Mouse (Mus musculus): ENCODE measurements around the gene Ksr2.

The Ksr2 gene

GRCm38 (mm10) chr5:117556570-117556969 is 142.8 kb downstream of the Ksr2 start:
- no peak for DNase-seq (ENCODE audit: low read depth, low spot score)
- H3K27me3 ChIP-seq (ENCODE audit: control insufficient read depth, insufficient read depth, low read length, poor library complexity, severe bottlenecking) = no peaks in the 10 kb centered on the region
- H3K36me3 ChIP-seq (ENCODE audit: control insufficient read depth, insufficient read depth, low read length, poor library complexity, severe bottlenecking) = no peaks in the 10 kb centered on the region

GRCm38 (mm10) chr5:117561080-117561479 is 147.3 kb downstream of the Ksr2 start:
- Histone ChIP-seq H3K27me3 (ENCODE audit: control insufficient read depth, insufficient read depth, low read length, poor library complexity, severe bottlenecking) (no peaks in the 10 kb centered on the region), H3K36me3 (ENCODE audit: control insufficient read depth, insufficient read depth, low read length, poor library complexity, severe bottlenecking) (no peaks in the 10 kb centered on the region)
- DNase-seq (ENCODE audit: low read depth, low spot score) = no peak

GRCm38 (mm10) chr5:117566051-117566665 is 152.4 kb downstream of the Ksr2 start:
- no peak for DNase-seq (ENCODE audit: low read depth, low spot score)
- H3K36me3 ChIP-seq (ENCODE audit: control insufficient read depth, insufficient read depth, low read length, poor library complexity, severe bottlenecking) = no peaks in the 10 kb centered on the region
- H3K27me3 ChIP-seq (ENCODE audit: control insufficient read depth, insufficient read depth, low read length, poor library complexity, severe bottlenecking) = no peaks in the 10 kb centered on the region

- no peaks in the 10 kb centered on the region for H3K36me3 ChIP-seq (ENCODE audit: control insufficient read depth, insufficient read depth, low read length, poor library complexity, severe bottlenecking)
- H3K27me3 ChIP-seq (ENCODE audit: control insufficient read depth, insufficient read depth, low read length, poor library complexity, severe bottlenecking) = no peaks in the 10 kb centered on the region
- no peak for DNase-seq (ENCODE audit: low read depth, low spot score)
Observed at GRCm38 (mm10) chr5:117569190-117569795, 155.5 kb downstream of the Ksr2 start.

GRCm38 (mm10) chr5:117572428-117572827 is 158.6 kb downstream of the Ksr2 start:
- DNase-seq (ENCODE audit: low read depth, low spot score) = no peak
- Histone ChIP-seq H3K36me3 (ENCODE audit: control insufficient read depth, insufficient read depth, low read length, poor library complexity, severe bottlenecking) (no peaks in the 10 kb centered on the region), H3K27me3 (ENCODE audit: control insufficient read depth, insufficient read depth, low read length, poor library complexity, severe bottlenecking) (no peaks in the 10 kb centered on the region)

- DNase-seq (ENCODE audit: low read depth, low spot score) = no peak
- H3K27me3 ChIP-seq (ENCODE audit: control insufficient read depth, insufficient read depth, low read length, poor library complexity, severe bottlenecking) = no peaks in the 10 kb centered on the region
- no peaks in the 10 kb centered on the region for H3K36me3 ChIP-seq (ENCODE audit: control insufficient read depth, insufficient read depth, low read length, poor library complexity, severe bottlenecking)
Observed at GRCm38 (mm10) chr5:117574894-117575293, 161.1 kb downstream of the Ksr2 start.

- Histone ChIP-seq H3K36me3 (ENCODE audit: control insufficient read depth, insufficient read depth, low read length, poor library complexity, severe bottlenecking) (no peaks in the 10 kb centered on the region), H3K27me3 (ENCODE audit: control insufficient read depth, insufficient read depth, low read length, poor library complexity, severe bottlenecking) (no peaks in the 10 kb centered on the region)
- DNase-seq (ENCODE audit: low read depth, low spot score) = no peak
Observed at GRCm38 (mm10) chr5:117577598-117577997, 163.8 kb downstream of the Ksr2 start.

GRCm38 (mm10) chr5:117581711-117582110 is 167.9 kb downstream of the Ksr2 start:
- no peak for DNase-seq (ENCODE audit: low read depth, low spot score)
- Histone ChIP-seq H3K27me3 (ENCODE audit: control insufficient read depth, insufficient read depth, low read length, poor library complexity, severe bottlenecking) (no peaks in the 10 kb centered on the region), H3K36me3 (ENCODE audit: control insufficient read depth, insufficient read depth, low read length, poor library complexity, severe bottlenecking) (no peaks in the 10 kb centered on the region)

GRCm38 (mm10) chr5:117584428-117584827 is 170.6 kb downstream of the Ksr2 start:
- Histone ChIP-seq H3K36me3 (ENCODE audit: control insufficient read depth, insufficient read depth, low read length, poor library complexity, severe bottlenecking) (no peaks in the 10 kb centered on the region), H3K27me3 (ENCODE audit: control insufficient read depth, insufficient read depth, low read length, poor library complexity, severe bottlenecking) (no peaks in the 10 kb centered on the region)
- DNase-seq (ENCODE audit: low read depth, low spot score) = no peak

- no peaks in the 10 kb centered on the region for H3K27me3 ChIP-seq (ENCODE audit: control insufficient read depth, insufficient read depth, low read length, poor library complexity, severe bottlenecking)
- DNase-seq (ENCODE audit: low read depth, low spot score) = no peak
- no peaks in the 10 kb centered on the region for H3K36me3 ChIP-seq (ENCODE audit: control insufficient read depth, insufficient read depth, low read length, poor library complexity, severe bottlenecking)
Observed at GRCm38 (mm10) chr5:117589266-117589665, 175.5 kb downstream of the Ksr2 start.

- no peaks in the 10 kb centered on the region for H3K27me3 ChIP-seq (ENCODE audit: control insufficient read depth, insufficient read depth, low read length, poor library complexity, severe bottlenecking)
- DNase-seq (ENCODE audit: low read depth, low spot score) = no peak
- H3K36me3 ChIP-seq (ENCODE audit: control insufficient read depth, insufficient read depth, low read length, poor library complexity, severe bottlenecking) = no peaks in the 10 kb centered on the region
Observed at GRCm38 (mm10) chr5:117593273-117593672, 179.5 kb downstream of the Ksr2 start.

- Histone ChIP-seq H3K36me3 (ENCODE audit: control insufficient read depth, insufficient read depth, low read length, poor library complexity, severe bottlenecking) (no peaks in the 10 kb centered on the region), H3K27me3 (ENCODE audit: control insufficient read depth, insufficient read depth, low read length, poor library complexity, severe bottlenecking) (no peaks in the 10 kb centered on the region)
- DNase-seq (ENCODE audit: low read depth, low spot score) = no peak
Observed at GRCm38 (mm10) chr5:117596803-117597202, 183.0 kb downstream of the Ksr2 start.

GRCm38 (mm10) chr5:117602026-117602425 is 188.2 kb downstream of the Ksr2 start:
- no peak for DNase-seq (ENCODE audit: low read depth, low spot score)
- no peaks in the 10 kb centered on the region for H3K36me3 ChIP-seq (ENCODE audit: control insufficient read depth, insufficient read depth, low read length, poor library complexity, severe bottlenecking)
- H3K27me3 ChIP-seq (ENCODE audit: control insufficient read depth, insufficient read depth, low read length, poor library complexity, severe bottlenecking) = no peaks in the 10 kb centered on the region

- Histone ChIP-seq H3K36me3 (ENCODE audit: control insufficient read depth, insufficient read depth, low read length, poor library complexity, severe bottlenecking) (no peaks in the 10 kb centered on the region), H3K27me3 (ENCODE audit: control insufficient read depth, insufficient read depth, low read length, poor library complexity, severe bottlenecking) (no peaks in the 10 kb centered on the region)
- DNase-seq (ENCODE audit: low read depth, low spot score) = no peak
Observed at GRCm38 (mm10) chr5:117607761-117608309, 194.0 kb downstream of the Ksr2 start.

GRCm38 (mm10) chr5:117614331-117615024 is 200.7 kb downstream of the Ksr2 start:
- H3K36me3 ChIP-seq (ENCODE audit: control insufficient read depth, insufficient read depth, low read length, poor library complexity, severe bottlenecking) = no peaks in the 10 kb centered on the region
- DNase-seq (ENCODE audit: low read depth, low spot score) = peak; percentile 36
- no peaks in the 10 kb centered on the region for H3K27me3 ChIP-seq (ENCODE audit: control insufficient read depth, insufficient read depth, low read length, poor library complexity, severe bottlenecking)

All from splenic B cell, adult 2 months (primary cell).